Mouse (Mus musculus) stomach, postnatal 0 days (tissue): ENCODE measurements around the gene Sox5.

Experiments
- CTCF ChIP-seq: IDR thresholded peaks from 2 replicates; pipeline ENCODE4 v1.5.1; 2016; ENCODE audit warnings: antibody characterized with exemption, low read depth, mild to moderate bottlenecking, moderate library complexity
- EP300 ChIP-seq: optimal IDR thresholded peaks from 2 replicates; pipeline ENCODE3; 2016; ENCODE audit warnings: antibody characterized with exemption

- TF ChIP-seq CTCF (no peak), EP300 (no peak)
These were observed 143.2 kb downstream of the Sox5 start for GRCm38 (mm10) chr6:144638547-144638946.
